Mouse (Mus musculus) testis, adult 2 months (tissue): ENCODE results near the gene Plgrkt. TPM values are rescaled to one million over a fixed set of nuclear protein-coding genes. Genes with fewer than 3 reads are reported as not detected.

Experiments
- H3K27ac ChIP-seq: fragments of 200-500 bp; 2 replicates; pipeline ENCODE4 v1.5.1; 2012; ENCODE audit warnings: low read depth, low read length; ENCODE audit not compliant: control insufficient read depth, insufficient read depth
- H3K27me3 ChIP-seq: fragments of 200-500 bp; 2 replicates; pipeline ENCODE4 v1.6.1; 2012; ENCODE audit warnings: mild to moderate bottlenecking, low read length, moderate library complexity; ENCODE audit not compliant: control insufficient read depth, insufficient read depth
- H3K36me3 ChIP-seq: fragments of 200-500 bp; 2 replicates; pipeline ENCODE4 v1.6.1; 2012; ENCODE audit warnings: mild to moderate bottlenecking, low read length; ENCODE audit not compliant: control insufficient read depth, insufficient read depth
- H3K4me1 ChIP-seq: fragments of 200-500 bp; 2 replicates; pipeline ENCODE4 v1.6.1; 2012; ENCODE audit warnings: low read length; ENCODE audit not compliant: control insufficient read depth, insufficient read depth
- H3K4me3 ChIP-seq: fragments of 200-500 bp; 2 replicates; pipeline ENCODE4 v1.5.1; 2012; ENCODE audit warnings: low read depth, mild to moderate bottlenecking, low read length, moderate library complexity, mixed read lengths; ENCODE audit not compliant: control insufficient read depth
- CTCF ChIP-seq: fragments of 200-500 bp; IDR thresholded peaks from 2 replicates; pipeline ENCODE4 v1.5.1; 2012; ENCODE audit warnings: low read depth, mild to moderate bottlenecking, inconsistent platforms, low read length, moderate library complexity; ENCODE audit not compliant: control insufficient read depth, insufficient read depth, insufficient replicate concordance
- POLR2A ChIP-seq: fragments of 200-500 bp; IDR thresholded peaks from 2 replicates; pipeline ENCODE4 v1.6.1; 2012; ENCODE audit warnings: low read depth, mild to moderate bottlenecking, inconsistent platforms, low read length, moderate library complexity; ENCODE audit not compliant: control insufficient read depth
- polyA plus RNA-seq: library from polyadenylated mRNA; depleted of rRNA; stranded (reverse); fragments of >200 nt; gene quantifications from 2 replicates; pipeline ENCODE4 v1.2.3, GENCODE M21; 2012

Plgrkt gene
- polyA plus RNA-seq, 1 experiment: 4.9 TPM

DNA sequence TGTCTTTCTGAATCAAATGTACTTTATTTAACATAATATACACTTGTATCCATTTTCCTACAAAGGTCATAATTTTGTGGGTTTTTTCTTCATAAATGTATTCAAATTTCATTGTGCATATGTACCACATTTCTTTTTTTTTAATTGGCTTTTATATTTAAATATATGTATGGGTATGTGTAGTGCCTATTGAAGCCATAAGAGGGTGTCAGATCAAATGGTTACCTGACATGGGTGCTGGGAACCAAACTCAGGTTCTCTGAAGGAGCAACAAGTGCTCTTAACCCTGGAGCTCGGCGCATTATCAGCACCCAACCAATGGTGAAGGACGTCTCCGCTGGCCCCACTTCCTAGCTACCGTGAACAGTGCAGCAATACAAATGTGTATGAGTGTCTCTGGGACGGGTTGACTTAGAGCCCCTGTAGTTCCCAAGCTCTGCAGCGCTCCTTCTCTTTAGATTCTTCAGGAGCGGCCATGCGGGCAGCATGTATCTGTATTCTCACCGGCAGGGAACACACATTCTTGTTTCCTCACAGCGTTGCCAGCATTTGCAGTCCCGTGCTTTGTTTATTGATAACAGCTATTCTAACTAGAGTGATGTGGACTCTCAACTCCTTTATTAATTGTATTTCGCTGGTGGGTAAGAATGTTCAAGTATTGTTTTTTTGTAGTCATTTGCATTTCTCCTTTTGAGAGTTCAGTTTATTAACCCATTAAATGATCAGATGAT, 40.2 kb downstream of the Plgrkt start:
- no peak overlapping the region for H3K4me3 ChIP-seq
- H3K27me3 ChIP-seq: no peaks in the 10 kb centered on the region

DNA sequence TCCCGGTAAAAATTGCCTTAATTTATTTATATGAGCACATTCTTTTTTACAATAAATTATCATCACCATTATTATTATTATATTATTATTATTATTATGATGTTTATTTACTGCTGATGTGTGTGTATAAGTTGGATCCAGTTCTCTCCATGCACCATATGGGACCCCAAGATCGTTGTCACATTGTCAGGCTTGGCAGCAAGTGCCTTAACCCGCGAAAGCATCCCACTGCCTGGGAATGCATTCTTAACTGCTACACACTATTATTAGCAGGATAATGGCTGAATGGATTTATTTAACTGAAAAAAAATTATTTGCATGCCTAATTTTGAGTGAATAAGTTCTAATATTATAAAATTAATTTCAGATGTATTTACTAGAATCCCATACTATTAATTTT, 40.8 kb downstream of the Plgrkt start:
- no peaks in the 10 kb centered on the region; the same call in 1 of the 2 replicates for H3K36me3 ChIP-seq
- H3K27ac ChIP-seq: no peak overlapping the region
- peaks cover 6% of the 10 kb centered on the region for H3K4me1 ChIP-seq
- H3K27me3 ChIP-seq: no peaks in the 10 kb centered on the region
- no peak for TF ChIP-seq POLR2A
- no peak for TF ChIP-seq CTCF
- H3K4me3 ChIP-seq: no peak overlapping the region

More for the DNA sequence above, 40.2 kb downstream of the Plgrkt start:
- peaks cover 6% of the 10 kb centered on the region for H3K4me1 ChIP-seq
- H3K36me3 ChIP-seq: no peaks in the 10 kb centered on the region; the same call in 1 of the 2 replicates
- TF ChIP-seq POLR2A: no peak
- no peak for TF ChIP-seq CTCF
- H3K27ac ChIP-seq: no peak overlapping the region

DNA sequence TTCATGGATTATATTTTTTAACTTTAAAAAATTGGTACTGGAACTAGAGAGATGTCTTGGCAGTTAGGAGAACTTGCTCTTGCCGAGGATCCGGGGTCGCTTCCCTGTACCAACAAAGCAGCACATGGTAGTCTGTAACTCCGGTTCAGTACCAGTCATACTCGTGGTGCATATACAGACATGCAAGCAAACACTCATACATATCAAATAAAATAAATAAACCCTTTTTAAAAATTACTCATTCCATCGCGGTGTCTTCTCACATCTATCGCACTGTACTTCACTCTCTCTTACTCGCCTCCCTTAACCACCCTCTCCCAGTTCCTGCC, 41.4 kb downstream of the Plgrkt start:
- TF ChIP-seq CTCF (no peak), POLR2A (no peak)
- Histone ChIP-seq H3K27me3 (no peaks in the 10 kb centered on the region), H3K27ac (no peak overlapping the region), H3K4me1 (peaks cover 6% of the 10 kb centered on the region), H3K4me3 (no peak overlapping the region), H3K36me3 (no peaks in the 10 kb centered on the region; the same call in 1 of the 2 replicates)

DNA sequence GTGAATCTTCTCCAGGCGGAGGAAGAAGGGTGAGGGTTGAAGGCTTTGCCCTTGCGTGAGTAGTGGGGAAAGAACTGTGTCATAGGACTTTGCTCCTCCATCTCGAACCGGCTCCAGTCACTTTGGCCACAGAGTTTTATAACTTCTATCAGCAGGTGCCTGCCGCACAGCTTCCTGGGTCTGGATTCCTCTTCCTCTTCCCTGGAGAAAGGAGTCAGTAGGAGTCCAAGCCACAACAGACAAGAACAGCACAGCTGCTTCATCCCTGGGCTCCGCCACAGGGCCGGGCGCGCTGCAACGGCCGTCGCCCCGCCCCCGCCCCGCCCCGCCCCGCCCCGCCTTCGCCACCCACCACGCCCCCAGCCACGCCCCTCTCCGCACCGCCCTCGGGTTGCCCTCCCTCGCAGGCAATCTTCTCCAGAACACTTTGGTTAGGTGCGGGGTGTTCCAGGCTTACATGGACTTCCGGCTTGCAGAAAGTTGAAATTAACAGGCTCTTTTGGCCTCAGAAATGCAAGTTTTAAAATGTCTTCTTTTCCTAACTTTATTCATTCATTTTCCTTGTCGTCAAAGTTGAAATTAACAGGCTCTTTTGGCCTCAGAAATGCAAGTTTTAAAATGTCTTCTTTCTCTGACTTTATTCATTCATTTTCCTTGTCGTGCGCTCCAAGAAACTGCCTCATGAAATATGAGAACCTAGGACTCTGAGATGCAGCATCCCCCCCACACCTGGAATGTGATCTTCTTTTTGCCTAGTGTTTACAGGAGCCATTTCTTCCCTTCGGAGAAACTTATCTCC, 41.9 kb downstream of the Plgrkt start, which contains the start of gene Insl6:
Insl6 (minus strand) TSS at position 304 of the 799 bp plus-strand sequence.
- TF ChIP-seq POLR2A: peak; percentile 63
- TF ChIP-seq CTCF: no peak
- peak within 1 kb of the TSS; percentile 59 for H3K27ac ChIP-seq
- H3K27me3 ChIP-seq: no peaks in the 10 kb centered on the region
- no peaks in the 10 kb centered on the region; the same call in 1 of the 2 replicates for H3K36me3 ChIP-seq
- H3K4me1 ChIP-seq: peaks cover 6% of the 10 kb centered on the region
- peak within 1 kb of the TSS; percentile 80 for H3K4me3 ChIP-seq

DNA sequence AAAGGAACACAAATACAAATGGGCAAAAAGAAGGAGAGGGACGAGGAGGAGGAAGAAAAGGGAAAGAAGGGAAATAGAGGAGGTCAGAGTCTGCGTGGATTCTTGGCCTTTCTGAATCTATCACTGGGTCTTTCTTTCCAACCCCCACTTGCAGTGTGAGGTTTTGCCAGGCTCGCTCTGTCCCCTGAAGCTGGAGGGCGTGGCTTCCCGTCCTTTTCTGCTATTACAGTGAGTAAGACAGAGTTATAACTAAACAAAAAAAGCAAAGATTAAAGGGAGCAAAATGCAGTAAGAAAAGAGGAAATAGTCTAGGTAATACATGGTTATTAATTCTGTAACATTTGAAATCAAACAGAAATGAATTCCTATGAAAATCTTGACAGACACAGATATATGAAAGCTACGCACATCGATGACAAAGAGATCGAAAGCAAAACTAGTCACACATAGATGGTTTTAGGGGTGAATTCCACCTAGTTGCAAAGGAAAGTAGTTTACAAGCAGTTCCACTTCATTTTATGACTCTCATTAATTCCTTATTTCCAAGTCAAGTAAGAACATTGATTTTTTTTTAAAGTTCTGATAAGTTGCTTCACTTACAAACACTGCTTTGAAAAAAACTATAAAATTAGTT, 43.7 kb downstream of the Plgrkt start:
- Histone ChIP-seq H3K27ac (no peak overlapping the region), H3K4me1 (peaks cover 6% of the 10 kb centered on the region), H3K27me3 (no peaks in the 10 kb centered on the region), H3K4me3 (peak overlapping the region; percentile 6; the same call in 1 of the 2 replicates), H3K36me3 (no peaks in the 10 kb centered on the region; the same call in 1 of the 2 replicates)
- TF ChIP-seq CTCF (no peak), POLR2A (no peak)

DNA sequence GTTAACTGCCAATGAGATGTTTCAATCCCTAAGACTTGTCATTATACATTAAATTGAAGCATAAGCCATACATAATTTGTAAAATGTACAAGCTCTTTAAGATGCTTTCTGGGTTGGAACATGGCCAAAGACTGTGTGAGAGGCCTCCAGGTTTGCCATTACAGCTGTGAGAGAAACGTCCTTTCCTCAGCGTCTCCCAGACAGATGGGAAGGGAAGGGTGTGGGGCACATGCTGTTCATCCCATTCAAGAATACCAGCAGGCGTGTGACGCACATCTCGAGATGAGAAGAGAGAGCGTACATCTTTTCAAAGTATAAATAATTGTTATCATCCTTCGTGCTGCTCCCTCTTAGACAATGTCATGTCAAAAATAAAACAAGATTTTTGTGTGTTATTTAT, 54.5 kb downstream of the Plgrkt start:
- no peak overlapping the region for H3K4me3 ChIP-seq
- no peak overlapping the region for H3K27ac ChIP-seq
- TF ChIP-seq POLR2A (no peak), CTCF (no peak)

DNA sequence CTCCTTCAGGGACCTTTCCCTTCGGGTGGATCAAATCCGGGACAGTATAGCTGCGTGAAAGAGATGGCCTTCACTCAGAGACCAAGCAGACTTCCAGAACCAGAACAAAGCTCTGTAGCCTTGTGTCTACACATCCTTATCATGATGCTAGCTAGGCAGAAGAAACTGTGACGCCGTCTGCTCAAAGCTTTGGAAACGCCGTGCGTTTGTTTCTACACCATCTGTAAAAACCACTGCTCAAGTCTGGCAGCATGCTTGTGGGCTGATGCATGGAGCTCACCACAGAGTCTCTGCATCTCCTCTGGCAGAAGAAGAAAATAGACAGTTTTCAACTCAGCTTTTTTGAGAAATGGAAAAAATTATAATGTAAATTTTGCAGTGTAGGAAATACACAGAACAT, 55.4 kb downstream of the Plgrkt start:
- Histone ChIP-seq H3K4me1 (no peaks in the 10 kb centered on the region), H3K27me3 (no peaks in the 10 kb centered on the region), H3K27ac (no peak overlapping the region), H3K36me3 (no peaks in the 10 kb centered on the region), H3K4me3 (no peak overlapping the region)
- no peak for TF ChIP-seq CTCF
- no peak for TF ChIP-seq POLR2A

More for the DNA sequence above, 54.5 kb downstream of the Plgrkt start:
- no peaks in the 10 kb centered on the region for H3K27me3 ChIP-seq
- no peaks in the 10 kb centered on the region for H3K4me1 ChIP-seq
- H3K36me3 ChIP-seq: no peaks in the 10 kb centered on the region
